Mouse (Mus musculus) lung, adult 2 months (tissue): Measurements from ENCODE around the gene S100a2. TPM values are rescaled to one million over a fixed set of nuclear protein-coding genes. Genes with fewer than 3 reads are reported as not detected.

Experiments used
- DNase-seq: peaks from one replicate; pipeline ENCODE4 v3.0.0; 2022
- H3K4me1 ChIP-seq: fragments of 200-500 bp; 2 replicates; pipeline ENCODE4 v1.6.1; 2011; ENCODE audit warnings: low read length; ENCODE audit not compliant: control insufficient read depth, insufficient read depth
- H3K4me3 ChIP-seq: fragments of 200-500 bp; replicated peaks from 2 replicates; pipeline ENCODE3; 2011; ENCODE audit warnings: low read depth, mild to moderate bottlenecking, control low read depth, low read length; ENCODE audit errors: extremely low read depth
- CTCF ChIP-seq: fragments of 200-500 bp; IDR thresholded peaks from 2 replicates; pipeline ENCODE4 v1.5.1; 2011; ENCODE audit warnings: mild to moderate bottlenecking, low read length, control low read depth; ENCODE audit not compliant: insufficient read depth
- POLR2A ChIP-seq: fragments of 200-500 bp; IDR thresholded peaks from 2 replicates; pipeline ENCODE4 v1.6.1; 2011; ENCODE audit warnings: low read depth, mild to moderate bottlenecking, control low read depth, low read length, borderline replicate concordance; ENCODE audit errors: extremely low read depth
- WGBS: fragments of 180-500 bp; shearing (Covaris S2); methylation state at CpG from one replicate; pipeline ENCODE4 v1.1.7; 2018; 5-methylcytosine and 5-hydroxymethylcytosine counted together
- polyA plus RNA-seq: library from polyadenylated mRNA; depleted of rRNA; stranded (reverse); fragments of >200 nt; gene quantifications from 2 replicates; pipeline ENCODE4 v1.2.3, GENCODE M21; 2012; rRNA removed

Gene S100a2
- polyA plus RNA-seq, 1 experiment, result not detected

- WGBS, result 73% methylated on average over 5 of the region's 5 CpGs
- H3K4me1 ChIP-seq, result no peaks in the 10 kb centered on the region; the same call in 1 of the 2 replicates
- TF ChIP-seq POLR2A, result no peak
- TF ChIP-seq CTCF, result no peak
- no peak overlapping the region for H3K4me3 ChIP-seq
- no peak for DNase-seq
These were observed 35.4 kb downstream of the S100a2 start for GRCm38 (mm10) chr3:90625496-90625895.

GRCm38 (mm10) chr3:90626266-90627021 lies 36.4 kb downstream of the S100a2 start:
- 45% methylated on average over 9 of the region's 9 CpGs for WGBS
- DNase-seq, result no peak
- TF ChIP-seq CTCF, result no peak
- no peak for TF ChIP-seq POLR2A
- H3K4me1 ChIP-seq, result no peaks in the 10 kb centered on the region; the same call in 1 of the 2 replicates
- no peak overlapping the region for H3K4me3 ChIP-seq

GRCm38 (mm10) chr3:90627366-90627765 lies 37.3 kb downstream of the S100a2 start:
- no peaks in the 10 kb centered on the region; the same call in 1 of the 2 replicates for H3K4me1 ChIP-seq
- 81% methylated on average over 5 of the region's 5 CpGs for WGBS
- TF ChIP-seq CTCF (no peak), POLR2A (no peak)
- no peak overlapping the region for H3K4me3 ChIP-seq
- DNase-seq, result no peak

DNA sequence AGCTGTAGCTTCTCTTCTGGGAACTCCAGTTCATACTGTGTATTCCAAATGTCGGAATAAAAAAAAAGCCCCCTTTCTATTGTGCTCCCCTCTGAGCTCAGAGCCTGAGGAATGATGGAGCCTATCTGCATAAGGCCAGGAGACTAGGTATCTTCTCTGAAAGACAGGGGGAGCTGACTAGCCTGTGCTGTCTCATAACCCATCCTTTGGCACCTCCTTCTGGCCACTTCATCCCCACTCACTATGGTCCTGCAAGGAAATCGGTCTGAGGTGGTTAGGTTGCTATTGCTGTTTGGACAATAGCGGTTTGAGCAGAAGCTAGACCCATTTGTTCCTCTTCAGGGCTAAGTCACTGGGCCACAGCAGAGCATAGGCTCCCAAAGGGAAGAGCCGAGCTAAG lies 37.8 kb downstream of the S100a2 start:
- TF ChIP-seq CTCF (peak; percentile 51), POLR2A (no peak)
- H3K4me3 ChIP-seq, result no peak overlapping the region
- WGBS, result 56% methylated on average over 4 of the region's 4 CpGs
- no peak for DNase-seq
- no peaks in the 10 kb centered on the region; the same call in 1 of the 2 replicates for H3K4me1 ChIP-seq

DNA sequence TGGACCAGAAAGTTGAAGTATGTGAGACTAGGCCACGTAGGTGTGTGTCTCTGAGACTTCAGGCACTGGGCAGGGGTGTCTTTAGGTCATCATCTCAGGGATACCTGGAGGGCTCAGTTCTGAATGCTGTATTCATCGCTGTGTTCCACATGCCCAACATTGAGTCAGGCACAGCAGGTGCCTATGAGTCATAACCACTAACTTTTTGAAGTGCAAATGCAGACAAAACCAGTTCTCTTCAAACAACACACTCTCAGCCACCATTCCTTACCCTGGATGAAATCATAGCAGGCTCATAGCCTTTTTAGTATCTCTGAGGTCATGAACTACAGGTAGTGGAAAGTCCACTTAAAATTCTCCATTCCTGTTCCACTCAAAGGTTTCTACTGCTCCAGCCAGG lies 39.3 kb downstream of the S100a2 start:
- DNase-seq, result no peak
- H3K4me3 ChIP-seq, result no peak overlapping the region
- 68% methylated on average over 2 of the region's 2 CpGs for WGBS
- TF ChIP-seq POLR2A (no peak), CTCF (no peak)
- H3K4me1 ChIP-seq, result no peaks in the 10 kb centered on the region; the same call in 1 of the 2 replicates

- Histone ChIP-seq H3K4me1 (no peaks in the 10 kb centered on the region), H3K4me3 (no peak overlapping the region)
- DNase-seq, result no peak
- 75% methylated on average over 2 of the region's 2 CpGs for WGBS
- TF ChIP-seq POLR2A (no peak), CTCF (no peak)
These were observed 41.9 kb downstream of the S100a2 start for GRCm38 (mm10) chr3:90631984-90632383.

- H3K4me3 ChIP-seq, result no peak overlapping the region
- H3K4me1 ChIP-seq, result no peaks in the 10 kb centered on the region
- WGBS, result 56% methylated on average over 1 of the region's 1 CpGs
- no peak for TF ChIP-seq POLR2A
- no peak for TF ChIP-seq CTCF
- no peak for DNase-seq
These were observed 48.6 kb downstream of the S100a2 start for GRCm38 (mm10) chr3:90638511-90639275.

DNA sequence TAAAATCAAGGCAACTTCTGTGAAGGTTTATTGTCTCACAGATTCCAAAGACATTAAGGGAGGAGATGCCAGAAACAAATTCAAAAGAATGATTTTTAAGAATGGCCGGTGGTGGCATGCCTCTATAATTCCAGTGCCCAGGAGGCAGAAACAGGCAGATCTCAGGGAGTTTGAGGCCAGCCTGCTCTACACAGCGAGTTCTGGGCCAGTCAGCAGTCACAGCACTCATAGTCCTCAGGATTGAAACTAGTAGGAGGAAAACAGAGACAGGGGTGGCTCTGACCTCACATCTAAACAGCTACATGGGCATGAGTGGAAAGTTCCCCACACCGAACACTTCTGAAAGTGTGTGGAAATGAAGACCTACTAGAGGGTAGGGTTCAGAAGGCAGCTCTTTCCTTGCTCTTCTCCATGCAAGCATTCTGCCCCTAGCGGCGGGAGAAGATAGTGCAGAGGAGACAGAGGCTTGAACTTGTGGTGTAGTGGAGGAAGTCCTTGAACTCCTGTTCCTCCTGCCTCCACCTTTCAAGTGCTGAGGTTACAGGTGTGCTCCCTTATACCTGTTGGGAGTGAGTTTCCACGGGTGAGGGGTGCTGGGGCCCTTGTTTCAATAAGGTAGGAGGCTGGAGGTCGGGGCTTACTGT lies 49.6 kb downstream of the S100a2 start:
- WGBS, result 56% methylated on average over 7 of the region's 7 CpGs
- no peak overlapping the region for H3K4me3 ChIP-seq
- DNase-seq, result no peak
- H3K4me1 ChIP-seq, result no peaks in the 10 kb centered on the region
- TF ChIP-seq POLR2A, result no peak
- peak; percentile 76 for TF ChIP-seq CTCF

GRCm38 (mm10) chr3:90640981-90641380 lies 50.9 kb downstream of the S100a2 start:
- no peak for DNase-seq
- Histone ChIP-seq H3K4me1 (no peaks in the 10 kb centered on the region), H3K4me3 (no peak overlapping the region)
- no peak for TF ChIP-seq CTCF
- no peak for TF ChIP-seq POLR2A
- 79% methylated on average over 7 of the region's 7 CpGs for WGBS

Other genes starting within 250 kb of the S100a2 start
- gene Slc27a3, start 200.3 kb upstream of the S100a2 start, polyA plus RNA-seq, result 26.3 and 27.5 TPM in 2 replicates
- gene Ints3, start 156.6 kb upstream of the S100a2 start, polyA plus RNA-seq, result 24.6 and 28.4 TPM in 2 replicates
- gene Npr1, start 124.4 kb upstream of the S100a2 start, polyA plus RNA-seq, result 162 and 199 TPM in 2 replicates
- 13.2 and 22.3 TPM in 2 replicates for gene Ilf2, start 114.1 kb upstream of the S100a2 start, polyA plus RNA-seq
- 29.0 and 47.3 TPM in 2 replicates for gene Snapin, start 99.2 kb upstream of the S100a2 start, polyA plus RNA-seq
- gene Chtop, start 80.7 kb upstream of the S100a2 start, polyA plus RNA-seq, result 38.6 and 48.4 TPM in 2 replicates
- gene S100a1, start 75.9 kb upstream of the S100a2 start, polyA plus RNA-seq, result 149 and 169 TPM in 2 replicates
- 81.0 and 103 TPM in 2 replicates for gene S100a13, start 75.8 kb upstream of the S100a2 start, polyA plus RNA-seq
- 1.7 and 32.5 TPM in 2 replicates for gene S100a14, start 63.4 kb upstream of the S100a2 start, polyA plus RNA-seq
- gene S100a16, start 53.0 kb upstream of the S100a2 start, polyA plus RNA-seq, result 180 and 274 TPM in 2 replicates
- gene S100a3, start 29.7 kb upstream of the S100a2 start, polyA plus RNA-seq, result 1.0 and 2.3 TPM in 2 replicates
- not detected in 2 replicates for gene Gm42674, start 11.7 kb downstream of the S100a2 start, polyA plus RNA-seq
- 28.9 and 51.0 TPM in 2 replicates for gene S100a4, start 13.5 kb downstream of the S100a2 start, polyA plus RNA-seq
- not detected in 2 replicates for gene S100a5, start 18.3 kb downstream of the S100a2 start, polyA plus RNA-seq
- gene S100a6, start 22.6 kb downstream of the S100a2 start, polyA plus RNA-seq, result 439 and 454 TPM in 2 replicates
- 0.51 and 5.6 TPM in 2 replicates for gene S100a7a, start 63.8 kb downstream of the S100a2 start, polyA plus RNA-seq
- 5.6 and 15.3 TPM in 2 replicates for gene S100a8, start 78.7 kb downstream of the S100a2 start, polyA plus RNA-seq
- 7.6 and 29.9 TPM in 2 replicates for gene S100a9, start 105.5 kb downstream of the S100a2 start, polyA plus RNA-seq
- 3.0 TPM in 1 of 2 replicates, not detected in the other for gene Pglyrp4, start 136.7 kb downstream of the S100a2 start, polyA plus RNA-seq
- gene Gm5849, start 187.6 kb downstream of the S100a2 start, polyA plus RNA-seq, result not detected in 2 replicates